In genomic region chr7:67384942-67385872, GRCm38 (mm10) we compare ENCODE assay signal across 14 mouse cellular contexts. TPM values are rescaled to one million over a fixed set of nuclear protein-coding genes. Genes with fewer than 3 reads are reported as not detected.
DNase-seq lines count a peak whose midpoint lies in the region.
"Had no signal": no experiment of that assay in that cellular context is flagged by ENCODE, and none has a peak within 500 bp of the region (broad histone marks: within the 10 kb centered on the region; RNA-seq: fewer than 3 reads in every experiment).

No protein-coding gene starts in this region.

- no peak overlapping the region for H3K4me3 ChIP-seq in forebrain, embryonic 10.5 days
- H3K4me3 ChIP-seq: gastrocnemius, adult 2 months; hindbrain, embryonic 15.5 days; kidney, embryonic 15.5 days; liver, embryonic 12.5 days; neural tube, embryonic 13.5 days had no signal

- H3K36me3 ChIP-seq in forebrain, embryonic 10.5 days (replicated peaks): no peaks in the 10 kb centered on the region
- H3K36me3 ChIP-seq: hindbrain, embryonic 15.5 days; kidney, embryonic 15.5 days; liver, embryonic 12.5 days; neural tube, embryonic 13.5 days had no signal

- DNase-seq in 3134 (ENCODE audit: extremely low read depth, insufficient read length, low spot score) (peak; percentile 45), 3T3-L1 (ENCODE audit: low read depth, low spot score) (peak; percentile 69)
- peak; percentile 77 for DNase-seq in adrenal gland, postnatal 10 days
- DNase-seq in lung, postnatal 14 days: peak; percentile 67
- no peak for DNase-seq in spleen, postnatal 14 days (ENCODE audit: low spot score in 2 of 2)
- DNase-seq in layer of hippocampus, adult 18-20 months (ENCODE audit: low spot score in 2 of 2): no peak
- no peak for DNase-seq in forebrain, embryonic 10.5 days (ENCODE audit: extremely low spot score, low spot score)
- DNase-seq: cerebellum, adult 11-12 months; gastrocnemius, adult 2 months; right cerebral cortex, postnatal 4 days had no signal

- H3K27me3 ChIP-seq in forebrain, embryonic 10.5 days (ENCODE audit: poor library complexity, severe bottlenecking): no peaks in the 10 kb centered on the region
- H3K27me3 ChIP-seq: hindbrain, embryonic 15.5 days; kidney, embryonic 15.5 days; liver, embryonic 12.5 days; neural tube, embryonic 13.5 days had no signal

- 82% methylated on average over 6 of the region's 6 CpGs for WGBS in forebrain, embryonic 10.5 days

- H3K4me1 ChIP-seq in forebrain, embryonic 10.5 days: no peaks in the 10 kb centered on the region
- H3K4me1 ChIP-seq: hindbrain, embryonic 15.5 days; liver, embryonic 12.5 days; neural tube, embryonic 13.5 days had no signal

- H3K9me3 ChIP-seq in forebrain, embryonic 10.5 days: no peaks in the 10 kb centered on the region
- H3K9me3 ChIP-seq: hindbrain, embryonic 15.5 days; kidney, embryonic 15.5 days; liver, embryonic 12.5 days; neural tube, embryonic 13.5 days had no signal

- H3K27ac ChIP-seq in forebrain, embryonic 10.5 days: no peak overlapping the region
- H3K27ac ChIP-seq: gastrocnemius, adult 2 months; hindbrain, embryonic 15.5 days; kidney, embryonic 15.5 days; liver, embryonic 12.5 days; neural tube, embryonic 13.5 days had no signal

RNA-seq across cellular contexts. Expression of gene Mef2a, which starts 12.5 kb away (rescaled TPM):
- total RNA-seq in adrenal gland, postnatal 10 days (2021): 10 to 100 TPM; 65.0 to 81.0 TPM
- total RNA-seq in layer of hippocampus, adult 18-20 months (2021): 100 to 1,000 TPM; 143 to 156 TPM
- 22.4 and 23.2 TPM in 2 replicates for polyA plus RNA-seq in forebrain, embryonic 10.5 days (2016; fragmentation: Nextera tagmentation; extraction: Ambion mirVana)

Comparison
In these comparisons a context has a peak if more than half of its experiments do, and no peak if none do; other contexts are left out.
1. DNase-seq: peak in 3134 (single experiment), 3T3-L1 (single experiment), adrenal gland, postnatal 10 days (single experiment) and lung, postnatal 14 days (single experiment); none in spleen, postnatal 14 days (0 of 2), layer of hippocampus, adult 18-20 months (0 of 2) and forebrain, embryonic 10.5 days (single experiment).